Mouse (Mus musculus) G1E (cell line): ENCODE measurements around the gene Klhdc8b. TPM values are rescaled to one million over a fixed set of nuclear protein-coding genes. Genes with fewer than 3 reads are reported as not detected.

Source experiments
- ATAC-seq: 2 replicates; pipeline ENCODE4 v1.8.0; 2016; ENCODE audit warnings: mild to moderate bottlenecking; ENCODE audit not compliant: insufficient number of reproducible peaks, poor library complexity, low FRiP score, severe bottlenecking; ENCODE audit errors: extremely low read depth
- DNase-seq: peaks from one replicate; pipeline ENCODE4 v3.0.0; 2012; ENCODE audit warnings: low spot score
- H3K27me3 ChIP-seq: 2 replicates; pipeline ENCODE4 v1.6.1; 2012; ENCODE audit warnings: mild to moderate bottlenecking, low read length, inconsistent platforms; ENCODE audit not compliant: insufficient read depth
- H3K36me3 ChIP-seq: replicated peaks from 2 replicates; pipeline ENCODE3; 2012; ENCODE audit warnings: mild to moderate bottlenecking, inconsistent platforms
- H3K4me1 ChIP-seq: 2 replicates; pipeline ENCODE4 v1.6.1; 2012; ENCODE audit warnings: low read depth, low read length, inconsistent platforms, mixed read lengths; ENCODE audit not compliant: insufficient read depth
- H3K4me3 ChIP-seq: 2 replicates; pipeline ENCODE4 v1.5.1; 2012; ENCODE audit warnings: low read depth, mild to moderate bottlenecking, inconsistent platforms, low read length, moderate library complexity, mixed read lengths
- H3K9me3 ChIP-seq: replicated peaks from 2 replicates; pipeline ENCODE4 v1.6.1; 2012; ENCODE audit warnings: inconsistent platforms
- CTCF ChIP-seq: IDR thresholded peaks from 2 replicates; pipeline ENCODE4 v1.5.1; 2012; ENCODE audit warnings: low read depth, low read length, inconsistent platforms, mixed read lengths
- GATA1 ChIP-seq: IDR thresholded peaks from 2 replicates; pipeline ENCODE4 v1.6.1; 2012; ENCODE audit warnings: borderline replicate concordance, low read length, inconsistent platforms, mixed read lengths
- GATA2 ChIP-seq: IDR thresholded peaks from 2 replicates; pipeline ENCODE4 v1.6.1; 2012; ENCODE audit warnings: low read depth, low read length, inconsistent platforms, borderline replicate concordance
- POLR2AphosphoS5 ChIP-seq: IDR thresholded peaks from 2 replicates; pipeline ENCODE4 v1.6.1; 2012; ENCODE audit warnings: low read depth, low read length, inconsistent platforms; ENCODE audit not compliant: insufficient replicate concordance
- TAL1 ChIP-seq: conservative IDR thresholded peaks from 2 replicates; pipeline ENCODE4 v1.6.1; 2012; ENCODE audit warnings: low read depth, low read length, inconsistent platforms, mixed read lengths
- polyA plus RNA-seq: library from polyadenylated mRNA; stranded (reverse); fragments of >175 nt; gene quantifications from 2 replicates; pipeline ENCODE4 v1.2.3, GENCODE M21; 2012
- total RNA-seq, 2 experiments: library from RNA; stranded (forward) in 1 of 2; stranded (reverse) in 1 of 2; fragments of 200-1000 nt in 1 of 2; fragments of >200 nt in 1 of 2; fragmentation: Nextera tagmentation in 1 of 2; gene quantifications; 2 replicates each; pipeline ENCODE4 v1.2.3; 2014 to 2017

Gene Klhdc8b
- total and polyA plus RNA-seq, 3 experiments = 14.7 to 116 (median 52.8) TPM

GRCm38 (mm10) chr9:108494905-108495304, 33.5 kb upstream of the Klhdc8b start:
- TF ChIP-seq TAL1 (no peak), POLR2AphosphoS5 (no peak), CTCF (no peak), GATA2 (no peak), GATA1 (no peak)
- DNase-seq (no peak), ATAC-seq (no peak)
- H3K36me3 ChIP-seq = peaks cover 81% of the 10 kb centered on the region
- no peaks in the 10 kb centered on the region for H3K27me3 ChIP-seq
- no peaks in the 10 kb centered on the region for H3K9me3 ChIP-seq
- H3K4me1 ChIP-seq = peaks cover 50% of the 10 kb centered on the region
- H3K4me3 ChIP-seq = no peak overlapping the region

GRCm38 (mm10) chr9:108494146-108494825, 32.9 kb upstream of the Klhdc8b start:
- TF ChIP-seq GATA1 = no peak
- no peak for TF ChIP-seq CTCF
- H3K4me3 ChIP-seq = no peak overlapping the region
- DNase-seq (no peak), ATAC-seq (no peak)
- peaks cover 75% of the 10 kb centered on the region for H3K36me3 ChIP-seq
- H3K4me1 ChIP-seq = peaks cover 51% of the 10 kb centered on the region
- H3K27me3 ChIP-seq = no peaks in the 10 kb centered on the region
- H3K9me3 ChIP-seq = no peaks in the 10 kb centered on the region

DNA sequence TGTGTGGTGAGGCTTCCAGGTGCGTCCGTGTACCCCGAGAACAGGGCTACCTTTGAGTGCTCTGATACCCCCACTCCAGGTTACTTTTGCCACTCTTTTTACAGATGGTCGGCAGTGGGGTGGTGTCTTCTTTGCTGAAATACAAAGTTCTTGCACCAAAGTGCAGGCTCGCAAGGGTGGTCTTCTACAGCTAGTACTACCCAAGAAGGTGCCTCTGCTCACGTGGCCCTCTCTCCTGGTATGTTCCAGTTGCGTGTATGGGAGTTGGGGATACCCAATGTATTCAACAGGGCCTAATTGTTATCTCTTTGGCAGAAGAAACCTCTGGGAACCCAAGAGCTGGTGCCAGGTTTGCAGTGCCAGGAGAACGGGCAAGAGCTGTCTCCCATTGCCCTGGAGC, 31.9 kb upstream of the Klhdc8b start:
- ATAC-seq (no peak), DNase-seq (no peak)
- peaks cover 64% of the 10 kb centered on the region for H3K36me3 ChIP-seq
- H3K9me3 ChIP-seq = no peaks in the 10 kb centered on the region
- no peak overlapping the region for H3K4me3 ChIP-seq
- TF ChIP-seq CTCF (no peak), GATA1 (no peak), GATA2 (no peak), TAL1 (no peak), POLR2AphosphoS5 (no peak)
- no peaks in the 10 kb centered on the region for H3K27me3 ChIP-seq
- H3K4me1 ChIP-seq = peaks cover 50% of the 10 kb centered on the region

DNA sequence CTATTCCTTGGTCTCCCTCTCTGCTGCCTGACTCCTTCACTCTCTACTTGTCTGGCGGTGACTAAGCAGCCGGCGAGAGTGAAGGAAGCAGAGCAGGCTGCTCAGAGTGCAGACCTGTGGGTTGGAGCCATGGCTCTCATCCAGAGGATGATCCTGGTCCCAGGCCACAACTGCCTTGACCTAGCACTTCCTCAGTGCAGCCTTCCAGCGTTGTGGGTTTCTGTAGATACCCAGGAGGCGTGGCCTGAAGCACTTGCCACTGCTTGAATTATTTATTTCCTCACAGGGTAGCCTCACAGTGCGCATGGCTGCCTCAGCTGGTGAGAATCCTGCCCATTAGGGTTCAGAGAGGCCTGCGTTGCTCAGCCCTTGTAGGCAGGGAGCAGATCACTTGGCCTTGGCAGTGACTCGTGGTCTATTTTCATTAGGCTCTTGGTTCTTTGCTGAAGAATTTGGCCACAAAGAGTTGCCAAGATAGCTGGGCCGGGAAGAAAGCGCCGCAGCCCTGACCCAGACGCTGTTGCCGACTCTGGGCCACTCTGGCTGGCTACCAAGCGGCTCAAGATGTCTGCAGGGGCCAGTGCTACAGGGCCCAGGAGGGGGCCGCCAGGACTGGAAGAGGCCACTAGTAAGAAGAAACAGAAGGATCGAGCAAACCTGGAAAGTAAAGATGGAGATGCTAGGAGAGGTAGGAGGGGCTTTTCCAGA, 30.8 kb upstream of the Klhdc8b start:
- ATAC-seq (no peak), DNase-seq (peak; percentile 67)
- TF ChIP-seq GATA1 = no peak
- TF ChIP-seq POLR2AphosphoS5 = no peak
- TF ChIP-seq CTCF = no peak
- H3K9me3 ChIP-seq = no peaks in the 10 kb centered on the region
- H3K4me3 ChIP-seq = peak overlapping the region; percentile 91
- peaks cover 54% of the 10 kb centered on the region for H3K36me3 ChIP-seq
- peaks cover 46% of the 10 kb centered on the region for H3K4me1 ChIP-seq
- H3K27me3 ChIP-seq = peaks cover 10% of the 10 kb centered on the region

GRCm38 (mm10) chr9:108491286-108491580, 29.9 kb upstream of the Klhdc8b start:
- no peak for TF ChIP-seq GATA1
- TF ChIP-seq CTCF = no peak
- TF ChIP-seq GATA2 = no peak
- TF ChIP-seq POLR2AphosphoS5 = no peak
- no peak for TF ChIP-seq TAL1
- DNase-seq (peak; percentile 21), ATAC-seq (no peak)
- Histone ChIP-seq H3K4me1 (peaks cover 46% of the 10 kb centered on the region), H3K27me3 (peaks cover 19% of the 10 kb centered on the region), H3K9me3 (no peaks in the 10 kb centered on the region), H3K36me3 (peaks cover 45% of the 10 kb centered on the region), H3K4me3 (peak overlapping the region; percentile 91)

GRCm38 (mm10) chr9:108490559-108491285, 29.3 kb upstream of the Klhdc8b start, which contains the start of gene Usp19:
Gene Usp19 (plus strand): TSS chr9:108490602.
- H3K36me3 ChIP-seq = peaks cover 39% of the 10 kb centered on the region
- H3K4me3 ChIP-seq = peak within 1 kb of the TSS; percentile 91
- ATAC-seq (peak; percentile 92), DNase-seq (peak; percentile 98)
- no peaks in the 10 kb centered on the region for H3K9me3 ChIP-seq
- no peak for TF ChIP-seq GATA2
- no peak for TF ChIP-seq CTCF
- TF ChIP-seq POLR2AphosphoS5 = no peak
- TF ChIP-seq TAL1 = no peak
- no peak for TF ChIP-seq GATA1
- H3K27me3 ChIP-seq = peaks cover 24% of the 10 kb centered on the region
- peaks cover 46% of the 10 kb centered on the region for H3K4me1 ChIP-seq
